Mouse (Mus musculus) induced T-regulatory cell, adult 2 months (primary cell): ENCODE results near the gene Tnf.

Experiments used
- DNase-seq: peaks from one replicate; pipeline ENCODE4 v3.0.0-alpha.2; 2012; ENCODE audit warnings: low read depth

The Tnf gene

DNA sequence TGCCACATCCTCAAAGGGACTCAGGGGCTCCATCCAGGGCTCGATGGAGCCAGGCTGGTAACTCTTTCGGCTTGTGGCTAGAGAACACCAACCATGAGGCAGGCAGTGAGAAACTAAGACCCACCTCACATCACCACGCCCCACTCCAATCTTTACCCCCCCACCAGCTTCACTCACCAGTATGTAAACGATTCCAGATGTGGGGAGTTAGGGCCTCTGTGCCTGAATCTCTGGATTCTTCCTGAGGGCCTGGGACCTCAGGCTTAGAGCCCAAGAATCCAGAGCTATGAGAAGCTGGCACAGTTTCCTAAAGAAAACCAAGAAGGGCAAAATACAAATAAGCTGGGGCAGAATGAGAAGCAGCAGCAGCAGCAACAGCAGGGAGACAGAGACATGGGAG, 47.9 kb downstream of the Tnf start:
- no peak for DNase-seq

DNA sequence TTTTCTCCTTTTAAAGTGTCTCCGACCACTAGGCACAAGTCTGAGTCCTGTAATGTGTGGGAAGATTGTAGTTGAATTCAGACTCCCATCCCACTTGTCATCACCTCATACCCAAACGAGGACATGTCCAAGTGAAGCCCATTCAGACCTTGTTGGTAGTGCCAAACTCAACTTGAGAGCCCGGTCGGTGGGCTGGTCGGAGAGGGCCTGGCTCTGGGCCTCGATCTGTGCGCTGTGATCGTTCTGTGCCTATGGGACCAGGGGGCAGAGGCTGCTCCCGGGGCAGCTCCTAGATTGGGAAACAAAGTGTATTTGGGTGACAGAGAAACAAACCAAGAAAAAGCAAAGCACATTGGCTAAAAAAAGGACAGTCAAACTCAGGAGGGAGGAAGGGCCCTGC, 48.7 kb downstream of the Tnf start:
- DNase-seq: no peak

DNA sequence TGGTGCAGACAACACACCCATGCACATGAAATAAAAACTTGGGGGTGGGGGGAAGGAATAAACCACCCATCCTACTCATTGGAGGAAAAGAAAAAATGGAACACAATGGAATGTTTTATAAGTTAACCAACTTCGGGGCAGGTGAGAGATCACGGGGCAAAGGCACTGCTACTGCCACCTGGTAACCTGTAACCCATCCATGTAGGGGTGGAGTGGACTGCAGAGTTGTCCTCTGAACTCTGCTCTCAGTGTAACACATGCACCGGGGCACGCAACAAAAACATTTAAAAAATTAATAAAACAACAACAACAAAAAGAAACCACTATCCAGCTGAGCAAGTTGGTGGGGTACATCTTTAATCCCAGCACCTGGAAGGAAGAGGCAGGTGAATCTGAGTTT, 49.7 kb downstream of the Tnf start:
- no peak for DNase-seq
